Mouse (Mus musculus): ENCODE measurements around the gene Gm44965. TPM values are rescaled to one million over a fixed set of nuclear protein-coding genes. Genes with fewer than 3 reads are reported as not detected.

The Gm44965 gene
- total RNA-seq, 2 experiments from 2014 or later: 2.1 TPM; not detected in 1

- intact Hi-C loops (cut with DNase I): loop anchor here (5.0 kb wide), 1 partner anchor 471 kb away; no protein-coding TSS in a partner anchor
- no peak for DNase-seq
Measured at GRCm38 (mm10) chr6:48648779-48649178, 55.0 kb downstream of the Gm44965 start.

- intact Hi-C loops (cut with DNase I): no loop called here
- no peak for DNase-seq
Measured at GRCm38 (mm10) chr6:48650041-48650440, 56.3 kb downstream of the Gm44965 start.

GRCm38 (mm10) chr6:48658721-48659120 is 65.0 kb downstream of the Gm44965 start:
- intact Hi-C loops (cut with DNase I): no loop called here
- no peak for DNase-seq

- intact Hi-C loops (cut with DNase I): no loop called here
- DNase-seq: no peak
Measured at GRCm38 (mm10) chr6:48664750-48665149, 71.0 kb downstream of the Gm44965 start.

GRCm38 (mm10) chr6:48665471-48665870 is 71.7 kb downstream of the Gm44965 start:
- intact Hi-C loops (cut with DNase I): no loop called here
- DNase-seq: no peak

- intact Hi-C loops (cut with DNase I): no loop called here
Measured at GRCm38 (mm10) chr6:48666159-48666586, 72.4 kb downstream of the Gm44965 start.

GRCm38 (mm10) chr6:48668022-48668421 is 74.3 kb downstream of the Gm44965 start:
- intact Hi-C loops (cut with DNase I): no loop called here
- DNase-seq: no peak

More at GRCm38 (mm10) chr6:48666159-48666586, 72.4 kb downstream of the Gm44965 start:
- no peak for DNase-seq

Other genes with a start within 250 kb of the Gm44965 start
- 10 to 100 TPM; 13.7 to 16.2 TPM for gene Krba1, start 198.4 kb upstream of the Gm44965 start, total RNA-seq (2021)
- 10 to 100 TPM; 38.3 to 42.4 TPM for gene Zfp467, start 148.1 kb upstream of the Gm44965 start, total RNA-seq (2021)
- under 1 TPM; 0.39 to 0.54 TPM for gene Sspo, start 145.7 kb upstream of the Gm44965 start, total RNA-seq (2021)
- gene Atp6v0e2, start 56.3 kb upstream of the Gm44965 start, total RNA-seq (2021): 10 to 100 TPM; 39.4 to 51.3 TPM
- 10 to 100 TPM; 13.9 to 17.1 TPM for gene Lrrc61, start 39.1 kb upstream of the Gm44965 start, total RNA-seq (2021)
- 10 to 100 TPM; 15.5 to 19.0 TPM for gene Rarres2, start 21.2 kb upstream of the Gm44965 start, total RNA-seq (2021)
- gene Gm45021, start 4.3 kb upstream of the Gm44965 start, total RNA-seq (2021): not detected
- 10 to 100 TPM; 19.4 to 29.3 TPM for gene Repin1, start 58 bp upstream of the Gm44965 start, total RNA-seq (2021)
- gene Zfp775, start 8.1 kb downstream of the Gm44965 start, total RNA-seq (2021): 1 to 10 TPM; 5.9 to 6.4 TPM
- under 1 TPM; 0.25 to 0.48 TPM for gene AI854703, start 32.8 kb downstream of the Gm44965 start, total RNA-seq (2021)
- gene Gimap8, start 53.3 kb downstream of the Gm44965 start, total RNA-seq (2021): 1 to 10 TPM; 1.9 to 2.8 TPM
- gene Gimap9, start 82.2 kb downstream of the Gm44965 start, total RNA-seq (2021): 1 to 10 TPM in 1 of 2 experiments, under 1 TPM in 1; 0.94 to 2.1 TPM
- gene Gimap4, start 90.6 kb downstream of the Gm44965 start, total RNA-seq (2021): 1 to 10 TPM; 4.1 to 6.5 TPM
- gene Gimap6, start 114.3 kb downstream of the Gm44965 start, total RNA-seq (2021): 10 to 100 TPM in 1 of 2 experiments, 1 to 10 TPM in 1; 9.0 to 13.0 TPM
- gene Gm28053, start 124.7 kb downstream of the Gm44965 start, total RNA-seq (2021): not detected
- not detected for gene Gimap7, start 124.7 kb downstream of the Gm44965 start, total RNA-seq (2021)
- 1 to 10 TPM; 3.0 to 3.4 TPM for gene Gimap1, start 145.1 kb downstream of the Gm44965 start, total RNA-seq (2021)
- gene Gimap5, start 152.3 kb downstream of the Gm44965 start, total RNA-seq (2021): 1 to 10 TPM; 1.7 to 2.1 TPM
- not detected for gene Gimap3, start 176.9 kb downstream of the Gm44965 start, total RNA-seq (2021)
- gene Tmem176a, start 247.0 kb downstream of the Gm44965 start, total RNA-seq (2021): 1 to 10 TPM; 4.2 to 4.6 TPM
- gene Tmem176b, start 247.6 kb downstream of the Gm44965 start, total RNA-seq (2021): 10 to 100 TPM in 1 of 2 experiments, 1 to 10 TPM in 1; 8.2 to 12.9 TPM